Mouse (Mus musculus) brain, embryonic 14.5 days (tissue): ENCODE measurements around the gene Hoxc10.

Experiments
- CTCF ChIP-seq: fragments of 200-500 bp; IDR thresholded peaks from 2 replicates; pipeline ENCODE4 v1.5.1; 2012; ENCODE audit warnings: inconsistent platforms, mild to moderate bottlenecking, moderate library complexity, borderline replicate concordance; ENCODE audit not compliant: insufficient read depth, insufficient read length; ENCODE audit errors: extremely low read depth
- POLR2A ChIP-seq: fragments of 200-500 bp; IDR thresholded peaks from 2 replicates; pipeline ENCODE4 v1.6.1; 2012; ENCODE audit warnings: mild to moderate bottlenecking, inconsistent platforms, borderline replicate concordance; ENCODE audit not compliant: poor library complexity, insufficient read depth, insufficient read length, severe bottlenecking; ENCODE audit errors: extremely low read depth

DNA sequence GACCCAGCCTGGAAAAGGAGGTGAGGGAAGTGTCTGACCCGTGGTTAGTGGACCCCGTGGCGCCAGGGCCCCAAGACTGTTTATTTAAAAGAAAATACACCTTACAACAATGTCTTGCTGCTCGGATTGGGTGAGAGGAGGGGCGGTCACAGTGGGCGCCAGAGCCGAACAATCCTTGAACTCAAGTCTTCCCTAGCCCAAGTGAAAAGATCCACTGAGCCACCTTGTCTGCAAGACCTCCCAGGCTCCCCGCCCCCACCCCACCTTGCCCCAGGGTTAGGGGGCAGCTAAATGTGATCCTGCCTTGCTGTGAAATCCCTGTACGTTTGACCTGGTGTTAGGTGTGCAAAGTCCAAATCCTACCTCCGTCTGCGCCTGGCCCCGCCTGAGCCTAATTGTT lies 9.7 kb upstream of the Hoxc10 start:
- TF ChIP-seq CTCF (no peak), POLR2A (no peak)
